Mouse (Mus musculus): Measurements from ENCODE around the gene Ceacam19. TPM values are rescaled to one million over a fixed set of nuclear protein-coding genes. Genes with fewer than 3 reads are reported as not detected.

The Ceacam19 gene
- not detected in 4 replicates for total RNA-seq (2023)

DNA sequence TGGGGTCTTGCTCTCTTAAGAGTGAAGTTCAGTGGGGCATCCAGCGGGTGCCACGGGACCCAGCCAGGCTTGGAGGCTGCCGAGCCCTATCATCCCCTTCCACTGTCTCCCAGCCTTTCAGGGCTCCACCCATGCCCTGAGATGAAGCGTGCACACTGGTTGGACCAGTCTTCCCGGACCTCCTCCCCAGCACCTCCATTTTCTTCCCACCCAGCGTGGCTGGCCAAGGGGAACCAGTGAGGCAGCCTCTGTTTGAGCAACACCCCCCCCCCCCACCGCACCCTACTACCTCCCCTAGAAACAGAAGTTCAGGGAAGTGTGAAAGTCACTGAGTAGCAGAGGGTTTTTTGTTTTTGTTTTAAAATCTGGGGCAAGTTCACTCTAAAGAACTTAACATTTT is at the start of gene Ceacam19:
Gene Ceacam19, minus strand, starts transcription at position 117 of the 400 bp plus-strand sequence.

DNA sequence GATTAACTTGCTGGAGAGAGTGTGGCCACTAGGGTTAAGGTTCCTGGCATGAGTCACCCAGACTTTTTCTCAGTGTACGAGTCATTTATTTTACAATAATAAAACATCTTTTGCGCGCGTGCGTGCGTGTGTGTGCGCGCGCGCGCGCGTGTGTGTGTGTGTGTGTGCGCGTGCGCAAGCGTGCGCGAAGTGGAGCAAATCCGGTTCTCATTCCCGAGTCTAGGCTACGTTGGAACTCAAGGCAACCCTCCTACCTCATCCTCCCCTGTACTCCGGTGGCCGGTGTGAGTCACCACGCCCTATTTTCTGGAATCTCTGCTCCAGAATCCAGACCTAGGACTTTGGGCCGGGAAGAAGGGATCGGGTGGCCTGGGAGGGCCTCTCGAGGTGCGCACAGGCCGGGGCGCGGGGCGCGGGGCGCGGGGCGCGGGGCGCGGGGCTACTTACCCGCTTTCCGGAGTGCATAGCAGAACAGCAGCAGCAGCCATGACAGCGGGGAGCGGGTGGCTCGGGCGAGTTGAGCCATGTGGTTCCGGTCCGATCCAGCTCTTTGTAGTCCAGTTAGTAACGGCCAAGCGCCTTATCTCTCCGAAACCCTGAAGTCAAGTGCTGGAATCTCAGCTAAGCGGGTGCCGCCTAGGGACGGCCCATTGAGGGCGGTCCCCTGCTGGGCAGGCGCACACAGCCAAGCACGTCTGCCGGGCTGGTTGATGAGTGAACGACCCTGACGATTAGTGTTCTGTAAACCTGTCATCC is 32.9 kb upstream of the Ceacam19 start, which contains the start of gene Pvr:
Gene Pvr, minus strand, starts transcription at position 655 of the 756 bp plus-strand sequence.

DNA sequence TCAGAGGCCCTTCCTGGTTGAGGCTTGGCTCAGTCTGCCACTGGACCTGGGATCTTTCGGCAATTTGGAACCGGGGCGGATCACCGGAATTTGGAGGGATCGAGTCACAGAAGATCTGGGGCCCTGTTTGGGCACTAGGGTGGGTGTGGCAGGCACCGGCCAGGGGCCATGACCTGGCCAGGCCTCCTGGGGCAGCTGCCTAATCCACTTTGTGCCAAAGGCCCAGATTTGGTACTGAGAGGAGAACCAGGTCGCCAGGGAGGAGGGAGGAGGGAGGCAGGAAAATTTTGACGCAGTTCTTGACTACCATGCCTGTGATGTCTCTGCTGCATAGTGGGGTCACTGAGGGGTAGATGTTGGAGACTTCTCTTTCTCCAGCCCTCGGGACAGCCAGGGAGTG is 26.6 kb downstream of the Ceacam19 start, which contains the start of gene Ceacam16:
Gene Ceacam16, minus strand, starts transcription at position 101 of the 400 bp plus-strand sequence.

DNA sequence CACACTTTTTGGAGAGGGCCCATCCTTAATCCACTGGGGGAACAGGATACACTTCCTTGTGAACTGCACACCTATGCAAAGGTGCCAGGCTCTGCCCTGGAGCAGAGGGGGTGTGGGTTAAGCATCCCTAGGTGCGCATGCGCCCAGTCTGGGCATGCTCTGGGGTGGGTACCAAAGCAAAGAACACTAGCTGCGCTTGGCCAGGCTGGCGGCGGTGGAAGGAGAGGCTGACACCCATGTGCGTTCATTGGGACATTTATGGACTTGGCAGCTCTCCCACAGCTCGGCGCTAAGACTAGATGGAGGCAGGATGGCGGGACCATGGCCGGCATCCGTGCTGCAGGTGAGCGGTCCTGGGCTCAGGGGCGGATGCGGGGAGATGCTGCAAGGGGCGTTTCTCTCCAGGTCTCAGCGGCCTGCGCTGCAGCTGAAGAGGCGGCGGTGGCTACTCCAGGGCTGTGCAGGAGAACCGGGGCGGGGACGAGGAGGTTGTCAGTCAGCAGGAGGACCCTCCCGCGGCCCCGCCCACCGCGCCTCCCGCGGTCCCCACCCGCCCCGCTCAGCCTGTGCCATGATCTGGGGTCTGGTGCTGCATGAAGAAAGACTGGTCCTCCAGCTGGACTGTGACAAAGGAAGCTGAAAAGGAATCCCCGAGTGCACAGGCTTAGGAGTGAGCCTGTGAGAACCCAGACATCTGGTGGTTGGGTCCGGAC is 35.8 kb downstream of the Ceacam19 start, which contains the start of gene Gm19345:
Gene Gm19345, plus strand, starts transcription at position 146 of the 713 bp plus-strand sequence.

Other genes starting within 250 kb of the Ceacam19 start
- 64.7 to 85.0 TPM (median 67.9 TPM) in 4 replicates for gene Clptm1, start 222.9 kb downstream of the Ceacam19 start, total RNA-seq (2023)
- not detected in 4 replicates for gene Apoc2, start 210.0 kb downstream of the Ceacam19 start, total RNA-seq (2023)
- not detected in 4 replicates for gene Gm44805, start 206.5 kb downstream of the Ceacam19 start, total RNA-seq (2023)
- not detected in 4 replicates for gene Apoc4, start 206.5 kb downstream of the Ceacam19 start, total RNA-seq (2023)
- not detected in 4 replicates for gene Apoc1, start 195.3 kb downstream of the Ceacam19 start, total RNA-seq (2023)
- gene Apoe, start 188.8 kb downstream of the Ceacam19 start, total RNA-seq (2023): 69.0 to 80.2 TPM (median 73.6 TPM) in 4 replicates
- 52.4 to 61.9 TPM (median 55.5 TPM) in 4 replicates for gene Tomm40, start 172.5 kb downstream of the Ceacam19 start, total RNA-seq (2023)
- not detected in 4 replicates for gene Nectin2, start 137.5 kb downstream of the Ceacam19 start, total RNA-seq (2023)
- gene Bcam, start 116.9 kb downstream of the Ceacam19 start, total RNA-seq (2023): not detected in 4 replicates
- 1.2 to 3.7 TPM (median 2.1 TPM) in 3 of 4 replicates, not detected in the other for gene Cblc, start 91.2 kb downstream of the Ceacam19 start, total RNA-seq (2023)
- 57.3 to 76.7 TPM (median 71.4 TPM) in 4 replicates for gene Bcl3, start 65.2 kb downstream of the Ceacam19 start, total RNA-seq (2023)
- gene Gm19345, start 36.0 kb downstream of the Ceacam19 start, total RNA-seq (2023): not detected in 4 replicates
- gene Ceacam16, start 26.7 kb downstream of the Ceacam19 start, total RNA-seq (2023): 13.2 to 20.2 TPM (median 15.3 TPM) in 4 replicates
- gene Pvr, start 33.2 kb upstream of the Ceacam19 start, total RNA-seq (2023): 18.8 to 24.1 TPM (median 21.6 TPM) in 4 replicates
- not detected in 4 replicates for gene Igsf23, start 62.8 kb upstream of the Ceacam19 start, total RNA-seq (2023)
- not detected in 4 replicates for gene Ceacam20, start 77.4 kb upstream of the Ceacam19 start, total RNA-seq (2023)
- not detected in 4 replicates for gene Nlrp9b, start 103.5 kb upstream of the Ceacam19 start, total RNA-seq (2023)
- not detected in 4 replicates for gene Vmn1r91, start 211.7 kb upstream of the Ceacam19 start, total RNA-seq (2023)
- gene Gm16442, start 234.6 kb upstream of the Ceacam19 start, total RNA-seq (2023): not detected in 4 replicates

Measured in B cell, adult 62 days (primary cell).